Mouse (Mus musculus): ENCODE measurements around the gene Ttc21b.
"Not testable (repeated sequence)": the region's sequence is repeated elsewhere in the genome, so short reads cannot be mapped to it uniquely, and the experiment has no call there.

The Ttc21b gene

DNA sequence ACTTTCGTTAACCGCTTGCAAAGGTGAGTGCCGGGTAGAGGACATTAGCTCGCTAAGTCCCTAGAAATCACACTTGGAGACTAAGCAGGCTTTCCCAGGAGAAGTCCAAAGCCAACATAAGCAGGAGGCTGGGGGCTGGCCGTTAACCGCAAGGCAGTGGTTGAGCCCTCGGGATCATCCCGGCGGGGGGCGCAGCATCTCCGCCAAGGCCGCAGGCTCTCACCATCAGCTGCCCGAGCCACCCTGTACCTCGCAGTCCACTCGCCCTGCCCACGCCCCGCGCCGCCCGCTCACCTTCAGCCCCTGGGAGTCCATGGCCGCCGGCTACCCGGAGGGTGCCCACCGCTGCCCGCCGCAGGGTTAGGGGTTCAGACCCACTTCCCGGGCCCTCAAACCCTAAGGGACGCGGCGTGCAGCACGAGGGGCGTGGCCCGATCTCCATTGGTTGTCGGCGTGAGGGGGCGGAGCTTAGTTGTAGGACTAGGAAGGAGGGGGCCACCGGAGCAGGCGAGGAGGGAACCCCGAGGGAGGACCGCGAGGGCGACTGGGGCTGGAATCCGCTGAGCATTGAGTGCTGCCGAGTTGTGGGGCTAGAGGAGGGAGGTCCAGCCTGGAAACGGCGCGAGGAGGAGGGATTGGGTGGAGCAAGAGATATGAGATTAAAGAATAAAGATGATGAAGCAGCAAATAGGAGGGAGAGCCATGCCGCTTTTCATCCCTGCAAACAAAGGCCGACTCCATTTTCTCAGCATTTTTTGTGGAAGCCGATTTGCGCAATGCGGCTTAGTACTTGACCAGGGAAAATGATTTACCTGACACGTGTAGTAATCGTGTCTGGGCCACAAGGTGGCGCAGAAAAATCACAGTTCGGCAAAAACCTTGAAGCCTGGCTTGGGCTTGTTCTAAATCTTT lies at the start of gene Ttc21b:
Gene Ttc21b (minus strand): TSS at position 398 of the 912 bp plus-strand sequence.
- DNase-seq (ENCODE audit: low read depth, low spot score) = peak; percentile 95

DNA sequence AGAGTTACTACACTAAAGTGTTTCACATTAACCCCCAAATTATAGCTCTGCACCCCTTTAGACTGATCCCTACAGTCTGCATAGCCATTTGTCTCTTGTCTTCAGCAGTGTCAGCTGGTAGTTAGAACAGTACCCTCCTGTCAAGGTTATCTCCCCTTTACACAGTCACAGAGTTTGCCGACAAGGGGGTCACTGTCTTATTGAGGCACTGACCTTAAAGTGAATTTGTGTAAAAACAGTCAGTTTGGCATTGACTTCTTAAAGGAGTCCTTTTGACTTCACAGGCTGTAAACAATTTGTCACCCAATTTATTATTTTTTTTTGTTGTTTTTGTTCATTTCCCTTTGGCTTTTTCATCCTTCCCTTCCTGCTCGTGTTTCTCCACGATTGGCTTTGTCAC lies 16.1 kb upstream of the Ttc21b start:
- no peak for DNase-seq (ENCODE audit: low read depth, low spot score)

DNA sequence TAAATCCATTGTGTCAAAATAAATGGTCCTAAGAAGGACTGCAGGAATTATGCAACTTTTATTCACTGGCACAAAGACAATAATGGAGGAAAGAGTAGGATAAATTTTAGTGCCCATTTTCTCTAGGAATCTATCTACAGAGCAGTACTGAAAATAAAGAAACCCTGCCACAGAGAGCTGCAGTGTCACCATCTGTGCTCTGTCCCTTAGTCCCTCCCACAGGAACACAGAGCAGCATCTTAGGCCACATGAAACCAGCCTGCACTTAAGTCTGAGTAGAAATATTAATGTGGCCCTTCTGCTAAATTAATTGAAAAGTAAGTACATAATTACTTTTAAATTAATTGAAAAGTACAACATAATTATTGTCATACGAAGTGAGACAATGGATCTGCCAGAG lies 12.4 kb downstream of the Ttc21b start:
- no peak for DNase-seq (ENCODE audit: low read depth, low spot score)

DNA sequence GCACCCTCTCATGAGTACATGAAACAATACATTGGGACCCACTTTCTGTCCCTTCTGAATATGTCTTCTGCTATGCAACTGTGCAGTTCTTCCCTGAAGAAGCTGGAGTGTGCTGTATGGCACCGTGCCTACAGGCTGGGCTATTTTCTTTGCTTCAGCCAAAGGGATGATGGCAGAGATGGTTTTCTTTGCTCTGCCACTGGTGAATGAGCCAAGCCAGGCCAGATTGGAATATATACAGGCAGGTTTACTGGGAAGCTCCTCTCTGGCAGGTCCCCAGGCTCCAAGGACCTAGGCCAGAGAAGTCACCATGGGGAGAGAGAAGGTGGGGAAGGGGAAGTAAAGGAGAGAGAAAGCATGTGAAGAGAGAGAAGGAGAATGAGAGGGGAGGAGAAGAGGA lies 16.1 kb downstream of the Ttc21b start:
- DNase-seq (ENCODE audit: low read depth, low spot score) = no peak

DNA sequence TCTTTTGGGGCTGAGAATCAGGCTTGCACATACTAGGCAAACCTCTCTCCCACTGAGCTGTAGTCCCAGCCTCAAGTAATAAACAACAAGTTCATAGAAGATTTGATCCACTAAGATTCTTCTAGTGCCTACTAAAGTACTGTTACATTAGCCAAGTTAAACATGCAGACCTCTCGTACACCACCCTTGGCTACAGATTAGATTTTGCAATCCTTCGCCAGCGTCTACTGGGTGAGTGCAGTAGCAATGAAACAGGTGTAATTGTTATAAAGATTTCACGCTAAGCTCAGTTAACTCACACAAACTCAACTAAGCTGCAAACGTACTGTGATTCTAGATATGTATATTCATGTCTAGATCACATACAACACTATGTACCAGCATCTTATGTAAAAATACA lies 17.5 kb downstream of the Ttc21b start:
- DNase-seq (ENCODE audit: low read depth, low spot score) = no peak

DNA sequence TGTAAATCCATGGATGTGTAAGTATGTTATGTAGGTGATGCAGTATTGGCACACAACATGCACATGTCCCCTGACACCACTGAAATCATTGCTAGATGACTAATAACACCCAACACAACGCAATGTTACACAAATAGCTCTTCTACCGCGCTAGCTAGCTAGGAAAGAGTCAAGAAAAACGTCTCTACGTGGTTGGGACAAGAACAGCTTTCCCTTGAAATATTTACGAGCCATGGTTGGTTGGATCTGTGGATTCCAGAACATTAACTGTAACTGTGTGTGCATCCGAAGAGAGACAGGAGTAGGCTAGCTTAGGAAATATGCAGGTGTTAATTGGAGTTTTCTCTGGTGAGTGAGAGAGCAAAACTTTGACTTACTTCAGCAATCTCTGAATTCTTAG lies 35.5 kb downstream of the Ttc21b start:
- DNase-seq (ENCODE audit: low read depth, low spot score) = no peak

DNA sequence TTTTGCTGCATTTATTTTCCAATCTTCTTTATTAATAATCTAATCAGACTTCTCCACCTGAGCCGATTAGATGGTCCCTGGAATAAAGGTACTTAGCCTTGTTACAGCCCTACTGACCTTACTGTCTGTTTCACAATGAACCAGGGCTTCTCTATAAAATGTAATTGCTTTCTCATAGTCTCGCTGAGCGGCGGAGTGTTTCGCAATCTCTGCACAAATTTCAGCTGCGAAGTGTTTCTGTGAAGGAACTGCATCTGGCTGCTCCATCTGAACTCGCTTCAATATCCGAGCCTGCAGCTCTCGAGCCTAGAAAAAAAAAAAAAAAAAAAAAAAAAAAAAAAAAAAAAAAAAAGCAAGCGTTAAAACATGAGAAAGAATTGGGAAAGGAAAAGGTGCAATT lies 46.5 kb downstream of the Ttc21b start:
- no peak for DNase-seq (ENCODE audit: low read depth, low spot score)

DNA sequence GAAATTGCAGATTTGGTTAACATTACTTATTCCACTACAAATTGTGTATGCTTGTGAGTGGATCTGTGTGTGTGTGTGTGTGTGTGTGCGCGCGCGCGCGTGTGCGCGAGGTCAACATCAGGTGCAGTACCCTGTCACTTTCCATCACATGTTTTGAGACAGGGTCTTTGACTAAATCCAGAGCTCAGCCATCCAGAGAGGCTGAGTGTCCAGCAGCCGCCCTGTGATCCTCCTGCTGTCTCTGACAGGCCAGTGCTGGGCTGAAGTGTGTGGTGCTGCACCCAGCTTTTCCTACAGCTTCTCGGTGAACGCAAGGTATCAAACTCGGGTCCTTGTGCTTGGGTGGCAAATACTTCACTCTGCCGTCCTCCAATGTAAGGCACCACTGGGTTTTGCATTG lies 47.1 kb downstream of the Ttc21b start:
- DNase-seq (ENCODE audit: low read depth, low spot score) = no peak

DNA sequence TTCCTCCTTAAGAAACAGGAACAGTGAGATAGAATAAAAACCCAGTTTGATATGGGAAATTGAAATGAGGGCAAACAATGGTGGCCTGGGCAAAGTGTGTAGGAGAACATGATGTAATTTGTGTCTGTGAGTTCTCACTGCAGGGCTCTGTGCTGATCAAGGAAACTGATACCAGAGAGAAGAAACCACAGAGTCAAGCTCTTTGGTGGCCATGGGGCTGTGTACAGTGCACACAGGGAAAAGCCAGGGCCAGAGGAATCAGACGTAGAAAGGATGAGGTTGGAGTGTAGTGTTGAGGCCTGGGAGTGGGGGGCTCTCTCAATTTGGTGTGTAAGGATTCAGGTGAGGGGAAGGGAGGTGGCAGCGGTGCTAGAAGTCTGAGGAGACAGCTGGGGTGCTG lies 49.6 kb downstream of the Ttc21b start:
- no peak for DNase-seq (ENCODE audit: low read depth, low spot score)

DNA sequence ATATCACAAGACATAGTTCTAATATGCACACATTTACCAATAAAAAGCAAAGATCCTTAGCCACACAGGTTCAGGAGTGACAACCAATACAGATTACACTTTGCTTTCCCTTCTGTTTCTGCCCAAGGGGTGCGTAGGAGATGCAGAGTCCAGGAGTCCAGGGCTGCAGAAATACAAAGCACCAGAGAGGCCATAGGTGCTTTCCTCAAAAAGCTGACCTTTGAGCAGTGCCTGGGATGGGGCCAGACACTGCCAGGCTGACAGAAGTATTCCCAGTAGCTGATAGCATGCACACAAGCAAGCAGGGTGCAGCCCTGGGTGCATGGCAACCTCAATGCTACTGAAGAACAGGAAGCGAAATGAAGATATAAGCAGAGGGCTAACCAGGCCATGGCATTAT lies 52.2 kb downstream of the Ttc21b start:
- DNase-seq (ENCODE audit: low read depth, low spot score) = no peak

DNA sequence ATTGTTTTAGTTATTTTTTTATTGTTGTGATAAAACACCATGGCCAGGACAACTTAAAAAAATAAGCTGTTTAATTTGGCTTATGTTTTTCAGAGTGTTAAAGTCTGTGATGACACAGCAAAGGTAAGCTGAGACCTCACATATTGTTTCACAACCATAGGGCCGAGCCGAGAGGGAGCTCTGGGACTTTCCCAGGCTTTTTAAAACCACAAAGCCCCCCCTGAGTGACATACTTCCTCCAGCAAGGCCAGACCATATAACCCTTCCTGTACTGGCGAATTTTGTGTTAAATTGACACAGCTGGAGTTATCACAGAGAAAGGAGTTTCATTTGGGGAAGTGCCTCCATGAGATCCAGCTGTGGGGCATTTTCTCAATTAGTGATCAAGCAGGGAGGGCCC lies 56.2 kb downstream of the Ttc21b start:
- no peak for DNase-seq (ENCODE audit: low read depth, low spot score)

DNA sequence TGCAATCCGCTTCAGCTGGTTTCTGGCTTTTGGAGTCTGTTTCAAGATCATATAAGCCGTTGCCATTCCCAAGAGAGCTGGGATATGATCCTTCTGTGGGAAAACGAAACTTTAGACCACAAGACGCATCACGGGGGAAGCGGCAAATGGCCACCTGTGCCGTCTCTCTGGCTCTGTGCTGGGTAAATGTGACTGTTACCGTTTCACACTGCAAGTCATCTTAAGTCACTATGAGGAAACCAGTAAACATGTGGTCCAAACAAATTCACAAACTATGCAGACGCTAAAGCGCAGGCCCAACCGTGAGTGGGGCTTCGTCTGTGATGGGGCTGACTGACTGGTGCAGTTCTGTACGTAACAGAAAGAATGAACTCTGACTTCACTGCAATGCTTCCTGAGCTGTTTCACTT lies 64.7 kb downstream of the Ttc21b start:
- no peak for DNase-seq (ENCODE audit: low read depth, low spot score)

DNA sequence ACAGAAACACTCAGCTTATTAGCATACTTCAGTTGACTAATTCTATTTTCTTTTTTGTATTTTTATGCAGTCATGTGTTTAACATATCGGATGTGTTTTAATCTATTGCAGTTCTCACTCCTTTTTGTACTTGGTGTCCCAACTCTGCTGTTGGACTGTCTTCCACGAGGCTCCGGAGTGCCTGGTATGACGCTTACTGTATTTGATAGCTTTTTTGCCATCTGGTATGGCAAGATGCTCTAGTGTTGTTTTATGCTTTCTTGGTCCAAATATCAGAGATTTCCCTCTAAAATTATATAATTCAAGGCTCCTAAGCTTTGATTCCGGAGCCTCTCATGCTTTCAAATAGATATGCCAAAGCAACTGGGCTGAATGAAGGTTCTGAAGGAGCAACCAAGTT lies 66.3 kb downstream of the Ttc21b start:
- no peak for DNase-seq (ENCODE audit: low read depth, low spot score)

DNA sequence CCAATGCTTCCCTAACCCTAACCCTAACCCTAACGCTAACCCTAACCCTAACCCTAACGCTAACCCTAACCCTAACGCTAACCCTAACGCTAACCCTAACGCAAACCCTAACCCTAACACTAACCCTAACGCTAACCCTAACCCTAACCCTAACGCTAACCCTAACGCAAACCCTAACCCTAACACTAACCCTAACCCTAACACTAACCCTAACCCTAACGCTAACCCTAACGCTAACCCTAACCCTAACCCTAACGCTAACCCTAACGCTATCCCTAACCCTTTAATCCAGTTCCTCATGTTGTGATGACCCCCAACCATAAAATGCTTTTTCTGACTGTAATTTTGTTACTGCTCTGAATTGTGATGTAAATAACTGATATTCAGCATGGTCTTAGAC lies 67.2 kb downstream of the Ttc21b start:
- DNase-seq (ENCODE audit: low read depth, low spot score) = not testable (repeated sequence)

DNA sequence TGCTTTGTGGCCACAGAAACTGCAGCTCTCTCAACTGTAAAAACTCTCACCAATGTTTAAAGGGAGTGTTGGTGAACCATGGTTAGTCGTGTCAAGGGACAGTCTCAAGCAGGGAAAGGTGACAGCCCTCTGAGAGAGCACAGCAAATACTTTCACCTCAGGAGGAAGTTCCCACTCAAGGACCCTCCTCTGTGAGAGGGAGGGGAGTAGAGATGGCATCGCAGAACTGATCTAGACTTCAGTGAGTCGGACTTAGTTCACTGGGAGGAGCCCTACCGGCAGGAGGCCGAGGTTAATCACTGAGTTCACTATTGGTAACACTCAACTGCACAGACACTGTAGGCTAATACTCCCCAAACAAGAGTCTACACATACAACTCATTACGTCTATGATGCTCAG lies 68.9 kb downstream of the Ttc21b start:
- DNase-seq (ENCODE audit: low read depth, low spot score) = no peak

DNA sequence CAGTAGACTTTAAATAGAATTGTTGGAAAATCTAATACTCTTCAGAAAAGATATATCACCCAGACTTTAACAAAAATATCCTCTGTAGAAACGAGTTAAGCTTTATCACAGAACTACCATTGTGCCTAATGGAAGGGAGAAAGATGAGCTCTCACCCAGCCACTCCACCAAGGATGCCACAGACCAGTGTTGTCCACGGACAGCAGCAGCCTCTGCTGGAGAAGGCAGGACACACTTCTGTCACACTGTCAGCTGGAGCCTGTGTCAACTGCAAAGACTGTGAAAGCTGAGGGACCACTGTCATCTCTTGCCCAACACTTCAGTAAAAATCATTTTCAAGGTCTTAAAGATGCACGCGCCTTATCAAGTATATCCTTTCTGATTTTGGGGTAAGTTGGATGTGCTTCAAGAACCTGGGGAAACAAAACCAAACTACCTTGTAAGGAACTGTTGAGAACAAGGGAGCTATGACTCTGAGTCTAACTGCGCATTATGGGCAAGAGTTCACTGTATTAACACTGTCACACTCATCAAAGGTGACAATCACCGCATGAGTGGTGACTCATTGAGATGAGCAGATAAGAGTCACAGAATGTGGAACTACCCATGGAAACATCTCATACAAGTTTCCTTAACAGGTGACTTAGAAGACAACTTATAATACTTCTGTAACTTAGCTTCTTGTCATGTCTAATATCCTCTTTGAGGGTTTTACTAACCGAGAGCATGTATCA lies 71.8 kb downstream of the Ttc21b start:
- no peak for DNase-seq (ENCODE audit: low read depth, low spot score)

DNA sequence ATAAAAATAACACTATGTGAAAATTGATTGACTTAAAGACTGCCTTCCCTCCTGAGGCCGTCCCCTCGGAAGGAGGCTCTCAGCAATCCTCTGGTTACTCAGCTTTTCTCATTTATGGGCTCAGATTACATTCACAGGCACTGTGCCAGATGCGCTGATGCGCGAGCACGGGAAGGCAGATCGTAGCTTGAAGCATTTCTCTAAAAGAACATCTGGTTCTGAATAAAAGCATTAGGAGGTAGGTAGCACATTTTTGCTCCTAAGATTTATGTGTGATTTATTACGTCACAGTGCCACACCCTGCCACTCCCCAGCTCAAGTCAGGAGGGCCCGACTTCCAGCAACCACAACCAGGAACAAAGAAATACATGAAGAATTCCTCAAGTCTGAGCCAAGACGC lies 76.1 kb downstream of the Ttc21b start:
- peak; percentile 85 for DNase-seq (ENCODE audit: low read depth, low spot score)

DNA sequence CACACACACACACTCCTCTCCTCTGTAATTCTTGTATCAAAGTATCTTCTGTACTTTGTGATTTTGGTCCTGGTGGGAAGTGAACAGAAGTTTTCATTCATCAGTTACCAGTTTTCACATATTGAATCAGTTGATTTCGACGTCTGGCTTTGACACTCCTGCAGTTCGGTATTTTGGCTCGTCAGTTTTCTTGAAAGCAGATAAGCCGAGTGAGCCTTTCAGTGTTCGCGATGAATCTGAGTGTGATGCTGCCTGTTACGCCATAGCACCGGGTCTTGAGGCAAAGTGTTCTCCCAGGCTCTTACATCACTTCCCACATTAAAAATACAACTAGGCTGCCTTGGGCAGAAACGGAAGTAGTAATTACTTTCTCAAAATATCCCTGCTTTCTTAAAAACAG lies 76.6 kb downstream of the Ttc21b start:
- no peak for DNase-seq (ENCODE audit: low read depth, low spot score)

DNA sequence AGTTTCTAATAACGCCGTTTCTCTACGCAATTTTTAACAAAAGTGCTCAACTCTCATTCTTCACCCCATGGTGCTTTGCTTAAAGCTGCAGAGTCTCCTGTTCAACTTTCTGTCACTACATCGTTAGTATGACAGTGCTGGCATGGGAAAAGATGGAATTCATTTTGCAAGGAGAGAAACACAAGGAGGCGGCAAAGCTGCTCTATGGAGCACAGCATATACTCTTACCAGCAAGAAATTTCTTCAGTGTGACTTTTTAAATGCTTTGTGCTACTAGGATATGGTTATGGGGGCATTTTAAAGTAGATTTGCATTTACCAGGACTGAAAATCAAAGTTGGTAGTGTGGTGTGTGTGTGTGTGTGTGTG lies 77.6 kb downstream of the Ttc21b start:
- DNase-seq (ENCODE audit: low read depth, low spot score) = no peak

DNA sequence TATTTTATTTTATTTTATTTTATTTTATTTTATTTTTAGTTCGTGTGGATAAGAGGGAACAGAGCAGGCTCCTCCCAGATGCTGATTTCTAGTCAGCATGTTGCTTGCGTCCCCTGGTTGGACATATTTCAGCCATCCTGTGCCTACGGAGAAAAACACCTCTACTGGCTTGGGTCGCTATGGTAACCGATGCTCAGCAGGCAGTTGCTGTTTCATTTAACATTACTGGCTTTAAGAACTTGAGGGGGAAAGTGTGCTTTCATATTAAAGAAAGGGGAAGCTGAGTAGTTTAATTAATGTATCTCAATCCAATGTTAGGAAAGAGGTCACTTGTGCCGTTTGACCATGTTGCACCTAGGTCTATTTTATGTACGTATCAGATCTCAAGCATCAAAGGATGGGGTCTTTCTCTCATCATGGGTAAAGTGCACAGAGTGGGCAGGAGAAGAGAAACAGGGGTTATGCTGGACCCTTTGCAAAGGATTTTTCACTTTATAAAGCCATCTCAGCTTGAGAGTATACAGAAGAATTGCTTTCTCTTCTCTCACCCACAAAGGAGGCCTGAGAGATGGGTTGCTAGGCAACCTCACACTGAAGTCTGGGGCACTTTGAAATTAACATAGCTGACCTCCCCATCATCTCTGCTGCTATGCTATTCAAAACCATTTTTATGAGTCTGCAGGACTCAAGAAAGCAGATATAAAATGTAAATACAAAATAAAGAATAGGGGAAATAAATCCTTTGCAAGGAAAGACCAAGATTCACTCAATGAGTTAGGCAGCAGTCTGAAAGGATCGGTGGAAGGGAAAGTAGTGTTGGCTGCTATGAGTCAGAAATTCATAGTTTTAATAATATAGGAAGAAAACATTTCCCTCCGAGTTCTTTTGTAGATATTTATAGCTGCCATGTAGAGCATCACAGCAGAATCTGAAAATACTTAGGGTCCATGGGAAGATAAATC lies 78.2 kb downstream of the Ttc21b start:
- peak; percentile 45 for DNase-seq (ENCODE audit: low read depth, low spot score)

DNA sequence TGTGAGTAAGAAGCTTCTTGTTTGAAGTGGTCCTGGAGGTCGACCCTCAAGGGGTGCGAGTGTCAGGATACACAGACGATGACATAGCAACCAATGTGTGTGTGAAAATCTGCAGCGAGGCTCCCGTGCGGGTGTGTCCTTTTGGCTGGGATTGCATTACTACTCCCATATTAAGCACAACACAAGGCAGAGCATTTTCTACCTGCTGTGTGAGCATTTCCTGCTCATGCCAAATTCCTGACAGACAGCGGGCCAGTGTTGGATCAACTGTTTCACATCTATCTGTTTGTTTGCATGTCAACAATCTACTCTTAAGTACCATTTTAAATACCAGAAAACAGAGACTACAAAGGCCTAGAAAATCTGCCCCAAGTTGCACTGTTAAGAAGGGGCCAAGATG lies 79.4 kb downstream of the Ttc21b start:
- DNase-seq (ENCODE audit: low read depth, low spot score) = no peak

DNA sequence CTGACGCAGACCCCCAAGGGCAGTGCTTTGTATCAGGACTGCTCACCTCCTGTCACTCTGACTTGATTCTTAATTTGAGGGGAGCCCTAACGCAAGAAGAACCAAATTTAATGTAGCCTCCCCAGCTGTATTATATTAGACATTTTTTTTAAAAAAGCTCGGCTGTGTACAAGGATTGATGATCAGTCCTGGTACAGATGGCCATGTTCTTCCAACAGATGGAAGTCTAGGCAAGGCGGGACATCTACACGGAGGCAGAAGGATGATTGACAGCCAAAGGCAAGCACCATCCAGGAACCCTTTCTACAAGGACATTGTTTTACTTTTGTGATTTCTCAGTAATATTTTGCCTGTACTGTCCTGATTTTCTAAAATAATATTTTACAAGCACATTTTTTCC lies 83.3 kb downstream of the Ttc21b start:
- no peak for DNase-seq (ENCODE audit: low read depth, low spot score)

Measured in forelimb bud, embryonic 11.5 days (tissue).